Mouse (Mus musculus) common myeloid progenitor, adult 5-6 weeks (primary cell): ENCODE measurements at regions not wholly inside any gene's neighbourhood (a gene's known extent, or its start where the extent isn't known, plus 50 kb on each side); places are given as distances from the start of the nearest gene placed in this dataset.
"Not testable (repeated sequence)": the region's sequence is repeated elsewhere in the genome, so short reads cannot be mapped to it uniquely, and the experiment has no call there.

Experiments used
- ATAC-seq: replicated peaks from 2 replicates; pipeline ENCODE4 v1.8.0; 2016; ENCODE audit warnings: low read depth, mild to moderate bottlenecking, moderate TSS enrichment, inconsistent platforms; ENCODE audit not compliant: poor library complexity, severe bottlenecking

DNA sequence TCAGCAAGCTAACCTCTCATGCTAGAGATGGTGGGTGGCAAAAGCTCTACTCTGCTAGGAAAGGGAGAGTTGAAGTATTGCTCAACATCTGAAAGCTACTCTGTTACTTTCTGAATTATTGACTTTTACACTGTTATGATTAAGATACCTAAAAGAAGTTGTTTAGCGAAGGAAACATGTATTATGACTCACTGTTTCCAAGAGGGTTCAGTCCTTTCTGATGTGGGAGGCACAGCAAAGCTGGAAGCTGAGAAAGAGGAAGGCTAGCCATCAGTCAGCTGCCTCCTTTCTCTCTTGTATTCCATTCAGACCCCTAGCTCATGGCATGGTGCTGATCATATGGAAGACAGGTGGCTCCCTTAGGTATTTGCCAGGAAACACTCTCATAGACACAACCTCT lies 242.4 kb upstream of the Rarb start:
- ATAC-seq, result peak; percentile 74

DNA sequence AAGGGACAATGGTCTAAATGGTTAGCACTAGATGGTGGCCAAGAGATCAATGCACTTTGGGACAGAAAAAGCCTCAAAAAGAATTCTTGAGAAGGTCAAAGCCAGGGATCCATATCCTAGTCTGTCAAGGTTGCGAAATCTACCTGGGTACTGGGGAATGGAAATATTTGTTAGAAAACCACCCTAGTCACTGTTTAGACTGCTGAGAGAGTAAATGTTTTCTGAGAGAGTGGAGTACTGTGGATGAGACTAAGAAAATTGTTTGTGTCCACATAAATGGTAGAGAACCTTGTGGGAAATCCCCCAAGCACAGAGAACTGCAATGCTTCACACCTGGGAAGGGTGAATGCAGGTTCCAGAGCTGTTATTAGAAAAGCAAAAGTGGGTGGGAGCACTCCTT lies 239.5 kb upstream of the Rarb start:
- ATAC-seq, result no peak

DNA sequence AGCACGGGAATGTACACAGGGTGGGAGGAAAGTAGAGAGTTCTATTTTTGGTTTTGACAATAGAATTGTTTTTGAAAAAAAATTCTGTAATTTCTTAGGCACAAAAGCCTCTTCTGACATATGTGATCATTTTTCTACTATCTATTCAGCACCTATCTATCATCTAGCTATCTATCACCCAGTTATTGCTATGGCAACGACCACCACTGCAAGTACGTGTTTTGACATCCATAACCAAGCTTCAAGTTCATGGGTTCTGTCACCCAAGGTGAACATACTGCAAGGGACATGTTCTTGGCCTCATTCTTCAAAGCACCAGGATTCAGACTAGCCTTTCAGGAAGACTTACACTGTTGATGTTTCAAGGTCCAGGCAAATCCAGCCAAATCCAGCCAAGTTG lies 238.4 kb upstream of the Rarb start:
- no peak for ATAC-seq

DNA sequence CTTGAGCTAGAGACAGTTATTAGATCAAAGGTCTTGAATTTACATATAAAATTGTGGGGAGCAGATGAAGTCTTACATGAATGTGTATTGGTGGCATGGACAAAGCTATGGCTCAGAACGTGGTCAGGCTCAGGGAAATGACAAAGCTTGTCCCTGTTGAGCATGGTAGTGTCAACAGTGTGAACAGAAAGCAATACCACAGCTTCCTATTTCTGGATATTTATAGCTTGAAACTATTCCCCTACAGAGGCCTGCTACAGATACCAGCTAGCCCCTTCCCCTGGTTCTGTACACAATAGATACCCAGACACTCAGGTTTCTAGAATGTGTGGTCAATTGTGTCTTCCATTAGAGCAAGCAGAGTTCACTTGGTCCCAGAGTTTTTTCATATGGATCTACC lies 236.8 kb upstream of the Rarb start:
- peak; percentile 95 for ATAC-seq

DNA sequence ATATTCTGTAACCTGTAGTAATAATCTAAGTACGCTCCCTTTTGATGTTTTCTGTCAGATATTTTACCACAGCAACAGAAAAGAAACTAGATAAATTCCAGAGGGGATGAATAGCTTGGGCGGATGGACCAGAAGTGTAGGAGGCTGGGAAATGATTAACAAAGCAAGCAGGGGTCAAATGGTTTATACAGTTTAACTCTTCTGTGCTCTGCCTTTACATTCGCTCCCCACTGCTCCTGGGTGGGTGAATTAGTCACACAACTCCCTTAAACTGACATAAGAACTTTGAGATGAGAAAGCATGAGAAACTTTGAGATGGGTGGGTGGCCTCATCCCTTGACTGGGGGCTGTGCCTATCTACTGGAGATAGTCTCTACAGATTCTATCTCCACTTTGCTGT lies 235.4 kb upstream of the Rarb start:
- no peak for ATAC-seq

DNA sequence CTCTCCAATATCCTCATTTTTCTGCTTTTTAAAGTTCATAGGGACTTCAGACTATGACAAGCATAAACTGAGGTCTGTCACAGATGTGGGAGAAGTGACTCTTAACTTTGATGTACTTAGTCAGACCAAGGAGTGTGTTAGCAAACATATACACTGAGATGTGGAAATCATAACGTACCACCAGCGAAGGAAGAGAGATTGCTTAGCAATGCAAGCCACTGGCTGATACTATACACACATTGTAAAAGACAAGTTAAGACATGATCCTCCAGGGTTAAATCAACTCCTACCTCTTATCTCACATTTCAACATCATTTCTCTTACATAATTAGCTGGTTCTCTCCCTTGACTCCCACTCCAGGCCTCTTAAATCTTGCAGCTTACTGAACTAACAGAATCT lies 227.9 kb upstream of the Rarb start:
- no peak for ATAC-seq

DNA sequence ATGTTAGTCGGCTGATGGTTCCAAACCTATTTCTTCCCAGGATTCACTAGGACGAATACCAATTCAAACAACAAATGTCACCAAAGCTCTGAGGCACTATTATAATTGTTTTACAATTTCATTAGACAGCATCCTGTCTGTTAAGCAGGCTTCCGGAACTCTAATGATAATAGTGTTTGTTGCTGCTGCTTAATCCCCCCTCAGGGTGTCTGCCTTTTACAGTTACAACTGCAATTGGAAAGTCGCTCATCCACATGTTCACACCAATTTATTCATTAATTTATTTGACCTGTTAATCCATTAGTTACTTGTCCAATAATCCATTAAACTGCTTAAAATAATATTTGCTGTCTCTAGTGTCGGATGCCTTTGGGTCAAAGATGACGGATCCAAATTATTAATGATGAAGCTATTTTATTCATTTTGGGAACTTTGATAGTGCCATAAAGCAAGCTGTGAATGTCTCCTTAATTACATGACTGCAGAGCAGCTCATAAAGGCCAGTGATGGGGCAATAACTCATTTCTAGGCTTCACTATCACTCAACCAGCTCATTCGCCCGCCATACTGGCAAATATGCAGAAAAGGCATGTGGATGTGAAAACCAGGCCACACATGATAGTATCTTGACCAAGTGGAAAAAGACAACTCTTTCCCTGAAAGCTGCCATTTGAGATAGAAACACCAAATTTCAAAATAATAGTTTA lies 226.6 kb upstream of the Rarb start:
- ATAC-seq, result no peak

DNA sequence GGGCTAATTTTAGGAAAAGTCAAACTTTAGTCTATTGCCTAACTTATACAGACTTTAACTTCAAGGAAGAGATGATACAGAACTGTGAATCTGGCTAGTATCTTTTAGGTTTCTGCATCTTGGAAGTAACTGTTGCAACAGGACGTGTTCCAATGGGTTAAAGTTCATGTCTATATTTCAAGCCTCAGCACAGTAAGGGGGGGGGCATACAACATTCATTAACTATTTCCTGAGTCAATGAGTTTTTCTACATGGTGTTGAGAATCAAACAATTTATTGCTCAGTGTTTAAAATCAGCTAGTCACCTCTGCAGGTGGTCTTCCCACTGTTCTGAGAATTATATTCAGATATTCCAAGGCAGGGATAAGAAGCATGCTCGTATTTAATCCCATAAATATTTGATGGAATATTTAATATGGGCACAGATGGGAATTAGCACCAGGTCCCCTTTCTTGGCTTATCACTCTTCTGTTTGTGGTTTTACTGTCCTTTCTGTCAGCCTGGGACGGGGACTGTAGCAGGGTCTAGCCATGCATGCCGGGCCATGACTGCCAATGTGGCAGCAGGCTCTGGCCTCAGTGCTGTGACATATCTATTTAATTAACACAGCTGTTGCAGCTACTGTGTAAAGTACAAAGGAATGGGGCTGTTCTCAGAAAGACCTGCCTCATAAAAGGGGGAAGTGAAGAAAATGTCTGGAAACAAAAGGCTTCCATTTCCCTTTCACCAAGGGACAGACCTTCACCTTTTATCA lies 201.8 kb upstream of the Rarb start:
- ATAC-seq, result 0 out of 2 replicates have a peak, but pooled peaks have one; percentile 39

DNA sequence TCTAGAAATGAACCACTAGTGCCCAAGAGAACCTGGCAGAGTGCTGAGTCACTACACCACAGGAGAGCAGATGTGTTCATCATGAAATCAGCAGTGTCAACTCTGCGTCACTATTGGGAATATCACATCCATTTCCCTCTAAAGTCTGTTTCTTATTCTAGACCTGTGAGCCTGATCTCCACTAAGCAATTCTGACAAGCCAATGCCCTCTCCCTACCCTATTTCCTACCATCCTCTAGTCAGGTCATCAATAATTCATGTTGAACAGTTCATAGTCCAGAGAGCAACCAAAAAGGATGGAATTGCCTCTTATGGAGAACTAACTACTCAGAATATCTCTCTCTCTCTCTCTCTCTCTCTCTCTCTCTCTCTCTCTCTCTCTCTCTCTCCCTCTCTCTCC lies 194.0 kb upstream of the Rarb start:
- peak; percentile 50; the same call in 1 of the 2 replicates for ATAC-seq

DNA sequence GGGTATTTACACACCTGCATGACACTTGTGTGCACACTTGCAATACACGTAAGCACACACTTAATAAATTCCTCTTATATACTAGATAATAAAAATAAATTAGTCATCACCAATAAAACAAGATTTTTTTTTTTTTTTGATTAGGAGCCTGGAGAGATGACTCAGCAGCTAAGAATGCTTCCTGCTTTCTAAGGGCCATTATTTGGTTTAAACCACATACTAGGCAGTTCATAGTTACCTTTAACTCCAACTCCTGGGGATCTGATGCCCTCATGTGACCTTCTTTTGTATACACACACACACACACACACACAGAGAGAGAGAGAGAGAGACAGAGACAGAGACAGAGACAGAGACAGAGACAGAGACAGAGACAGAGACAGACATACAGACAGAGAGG lies 193.2 kb upstream of the Rarb start:
- peak; percentile 74; the same call in 1 of the 2 replicates for ATAC-seq

DNA sequence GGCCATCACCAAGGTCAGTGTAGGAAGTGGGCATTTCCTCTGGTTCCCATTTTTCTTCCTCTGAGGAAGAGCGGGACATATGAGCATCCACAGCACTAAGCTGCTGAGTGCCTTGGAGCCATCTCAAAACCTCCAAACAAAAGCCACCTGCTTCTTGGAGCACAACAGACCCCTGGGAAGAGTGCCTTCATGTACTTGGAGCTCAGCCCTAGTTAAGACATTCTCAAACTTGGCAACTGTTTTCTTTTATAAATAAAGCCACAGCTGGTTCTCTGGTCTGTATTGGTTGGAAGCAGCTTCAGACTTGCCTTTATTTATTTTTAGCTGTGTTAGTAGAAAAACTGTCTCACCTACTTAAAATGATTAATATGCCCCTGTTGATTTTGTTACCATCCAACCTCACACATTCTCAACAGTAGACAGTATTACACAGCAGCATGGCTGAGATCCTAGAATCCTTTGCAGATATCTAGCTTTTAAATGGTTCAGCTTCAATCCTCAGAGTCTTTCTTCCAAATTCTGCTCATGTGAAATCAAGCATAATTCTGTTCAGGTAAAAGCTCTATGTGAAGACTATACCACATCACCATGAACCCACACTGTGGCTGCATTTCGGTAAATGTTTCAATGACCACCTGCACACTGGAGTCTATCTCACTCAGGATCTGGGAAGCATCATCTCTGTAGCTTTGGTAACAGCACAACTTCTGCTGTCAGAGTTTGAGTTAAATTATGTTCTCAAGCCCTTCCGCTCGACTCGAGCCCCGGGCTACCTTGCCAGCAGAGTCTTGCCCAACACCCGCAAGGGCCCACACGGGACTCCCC lies 186.4 kb upstream of the Rarb start:
- ATAC-seq, result no peak

DNA sequence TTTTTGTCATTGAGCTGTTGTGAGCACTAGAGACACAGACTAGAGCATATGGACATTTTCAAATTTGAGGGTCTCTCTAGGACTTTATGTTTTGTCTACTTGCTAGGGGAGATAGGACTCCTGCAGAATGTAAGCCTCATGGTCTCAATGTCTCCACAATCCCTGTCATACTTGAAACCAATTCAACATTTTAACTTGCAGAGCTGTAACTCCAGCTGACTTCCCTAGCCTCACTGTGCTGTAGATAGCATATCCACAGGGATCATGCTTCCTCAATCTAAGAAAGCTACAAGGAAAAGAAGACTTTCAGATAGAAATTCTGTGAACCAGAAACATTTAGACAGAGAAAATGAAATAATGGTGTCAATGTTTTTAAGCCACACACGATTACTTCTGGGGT lies 185.8 kb upstream of the Rarb start:
- no peak for ATAC-seq

DNA sequence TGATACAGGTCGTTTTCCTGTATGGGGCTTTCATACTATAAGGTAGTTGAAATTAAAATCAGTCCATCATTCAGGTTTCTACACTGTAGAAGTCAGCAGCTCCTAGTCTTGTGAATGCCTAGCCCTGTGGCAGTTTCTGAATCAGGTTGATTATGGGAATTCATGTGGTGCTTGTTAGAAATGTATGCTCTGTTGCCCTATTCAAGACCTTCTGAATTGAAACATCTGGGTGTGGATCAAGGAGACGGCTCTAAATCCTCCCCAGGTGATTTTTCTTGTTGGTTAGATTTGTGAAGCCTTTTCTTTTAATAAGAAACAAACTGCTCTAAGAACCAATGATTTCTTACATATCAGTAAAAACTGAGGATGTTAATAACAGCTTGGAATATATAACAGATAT lies 177.8 kb upstream of the Rarb start:
- no peak for ATAC-seq

DNA sequence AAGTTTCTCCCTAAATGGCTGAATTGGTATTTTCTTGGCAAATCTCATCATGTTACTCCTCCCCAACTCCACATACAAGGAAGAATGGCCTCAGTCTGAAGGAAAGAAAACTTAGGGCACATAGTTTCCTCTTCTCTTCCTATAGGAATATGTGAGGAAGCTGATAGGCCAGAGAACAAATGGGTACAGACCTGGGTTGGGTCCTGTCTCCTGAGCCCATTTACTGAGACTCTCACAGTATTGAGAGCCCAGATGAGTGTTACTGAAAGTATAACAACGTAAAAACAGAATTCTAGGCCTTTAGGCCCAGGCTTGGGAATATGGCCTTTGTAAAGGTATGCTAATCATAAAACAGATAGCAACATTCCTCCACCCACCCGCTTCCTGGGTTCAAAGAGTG lies 152.0 kb upstream of the Rarb start:
- ATAC-seq, result not testable (repeated sequence)

DNA sequence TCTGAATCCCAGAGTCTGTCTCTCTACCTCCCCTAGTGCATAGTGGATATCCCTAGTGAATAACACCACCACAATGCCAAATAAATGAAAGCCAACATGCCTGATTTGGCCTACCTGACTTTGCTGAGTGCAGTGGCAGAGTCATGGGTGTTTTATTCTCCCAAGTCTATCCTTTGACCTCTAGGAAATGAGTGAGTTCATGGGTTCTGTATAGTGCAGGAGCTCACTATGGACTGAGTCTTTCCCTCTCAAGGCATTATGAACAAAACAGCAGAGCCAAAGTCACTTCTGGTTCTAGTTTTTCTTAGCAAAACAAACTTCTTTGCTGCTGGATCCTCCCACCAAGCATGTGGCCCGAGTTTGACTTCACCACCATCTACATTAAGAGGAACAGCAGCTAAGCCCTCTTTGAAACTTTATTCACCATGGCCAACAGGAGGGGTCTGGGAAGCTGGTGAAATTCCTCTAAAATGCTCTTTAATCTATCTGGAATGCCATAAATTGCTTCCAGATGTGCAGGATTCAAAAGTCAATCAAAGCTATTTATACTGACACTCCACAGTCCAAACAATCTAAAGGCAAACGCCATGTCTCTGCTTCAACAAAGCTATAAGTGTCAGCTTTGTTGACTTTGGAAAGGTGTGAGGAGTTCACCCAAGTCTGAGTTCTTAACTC lies 145.9 kb upstream of the Rarb start:
- no peak for ATAC-seq

DNA sequence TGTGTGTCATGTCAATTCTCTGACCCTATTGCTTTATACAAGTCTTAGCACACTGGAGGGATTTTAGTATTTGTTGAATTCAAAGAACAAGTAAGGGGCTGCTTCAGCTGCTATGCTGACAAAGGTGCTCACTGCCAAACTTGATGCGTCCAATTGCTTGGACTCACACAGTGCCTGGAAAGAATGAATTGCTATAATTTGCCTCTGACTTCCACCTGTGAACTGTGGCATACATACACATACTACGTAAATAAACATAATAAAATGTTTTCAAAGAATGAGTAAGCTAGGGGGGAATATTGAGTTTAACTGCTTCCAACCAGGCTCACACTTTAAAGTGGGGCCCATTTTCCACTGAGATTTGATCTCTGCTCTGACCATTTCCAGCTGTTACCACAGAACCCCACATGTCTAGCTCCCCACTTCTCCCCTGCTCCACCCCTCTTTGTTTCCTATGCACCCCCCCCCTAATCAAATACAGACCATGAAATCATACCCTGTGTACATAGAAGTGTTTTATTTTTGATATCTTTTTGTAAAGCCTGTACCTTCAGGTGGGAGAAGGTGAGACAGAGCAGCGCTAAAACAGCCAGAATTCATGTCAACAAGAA lies 143.4 kb upstream of the Rarb start:
- ATAC-seq, result no peak

DNA sequence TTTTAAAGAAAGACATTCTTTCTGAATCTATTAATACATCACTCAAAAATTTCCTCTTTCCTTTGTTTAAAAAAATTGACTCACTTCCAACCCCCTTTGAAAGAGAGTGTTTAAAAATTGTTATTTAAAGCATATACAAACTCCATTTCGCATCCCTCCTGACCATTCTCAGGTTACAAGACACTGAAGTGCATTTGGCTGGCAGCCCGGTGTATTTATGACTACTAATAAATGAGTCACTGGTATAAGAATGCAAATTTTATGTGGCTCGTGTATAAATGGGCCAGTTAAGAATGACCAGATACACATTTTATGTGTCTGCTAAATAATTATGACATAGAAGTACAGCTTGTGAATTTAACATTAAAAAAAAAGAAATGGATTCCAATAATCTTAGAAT lies 138.8 kb upstream of the Rarb start:
- no peak for ATAC-seq

DNA sequence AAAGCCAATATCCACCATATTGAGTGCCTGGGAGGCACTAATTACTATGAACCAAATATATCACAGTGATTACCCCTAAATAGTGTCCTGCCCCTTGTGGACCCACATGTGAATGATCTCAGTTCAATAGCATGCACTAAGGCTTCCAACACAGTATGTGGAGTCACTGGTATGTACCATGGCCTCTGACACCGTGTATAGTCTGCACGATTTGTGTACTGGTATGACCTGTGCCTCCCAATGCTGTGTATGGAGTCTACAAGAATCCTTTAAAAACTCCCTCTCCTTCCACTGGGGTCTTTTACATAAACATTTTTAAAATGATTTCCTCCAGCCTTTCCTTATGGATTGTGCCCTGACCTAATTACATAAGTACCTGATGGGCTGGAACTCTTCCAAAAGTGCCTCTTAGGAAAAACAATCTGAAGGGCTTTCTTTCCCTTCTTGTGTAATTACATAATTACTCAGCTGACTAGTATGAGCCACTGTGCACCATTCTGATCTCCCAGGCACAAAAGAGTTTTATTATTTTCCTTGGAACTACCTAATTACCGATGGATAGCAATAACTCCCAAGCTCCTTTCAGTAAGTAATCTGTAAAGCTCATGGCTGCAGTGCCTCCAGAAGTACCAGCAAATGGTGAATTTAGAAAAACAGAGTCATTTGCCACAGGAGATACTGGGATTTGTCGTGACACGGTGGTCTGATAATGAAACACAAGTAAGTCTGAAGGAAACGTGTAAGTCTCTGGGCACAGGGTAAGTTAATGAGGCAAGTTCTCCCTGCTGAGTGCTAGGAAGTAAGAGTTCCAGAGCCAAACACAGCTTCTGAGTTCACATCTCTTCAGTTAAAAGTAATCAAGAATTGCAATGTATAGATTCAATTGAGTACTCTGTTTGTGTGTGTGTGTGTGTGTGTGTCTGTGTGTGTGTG lies 135.8 kb upstream of the Rarb start:
- no peak for ATAC-seq

DNA sequence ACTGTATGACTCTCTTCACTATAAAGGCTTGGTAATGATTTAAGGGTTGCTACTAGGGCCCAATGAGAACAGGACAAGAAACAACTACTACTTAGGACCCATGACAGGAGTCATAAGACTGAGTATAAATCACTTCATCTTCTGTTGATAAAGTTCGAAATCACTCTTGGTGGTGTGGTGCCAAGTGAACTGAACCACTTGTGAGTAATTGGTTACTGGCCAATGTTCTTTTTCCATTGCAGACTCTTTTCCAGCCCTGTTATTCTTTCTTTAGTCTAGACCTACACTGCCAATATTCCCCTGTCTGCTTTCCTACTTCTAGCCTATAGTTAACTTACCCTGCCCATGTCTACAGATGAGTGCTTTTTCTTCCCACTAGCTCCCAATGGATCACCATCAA lies 129.8 kb upstream of the Rarb start:
- ATAC-seq, result no peak
